Mouse (Mus musculus): ENCODE data around the gene Rab28.

- no peak for TF ChIP-seq CTCF (IDR thresholded peaks at IDR 0.05; ENCODE audit: low read depth, low read length)
- TF ChIP-seq TAL1 (conservative IDR thresholded peaks at IDR 0.05; ENCODE audit: low read depth, low read length), result no peak
Measured at GRCm38 (mm10) chr5:41757338-41757737, 49.4 kb upstream of the Rab28 start.
